Mouse (Mus musculus) layer of hippocampus, adult 2 months (tissue): Measurements from ENCODE around the gene Dusp15. TPM values are rescaled to one million over a fixed set of nuclear protein-coding genes. Genes with fewer than 3 reads are reported as not detected.

ENCODE experiments used
- DNase-seq, 2 experiments: peaks; one replicate each; pipeline ENCODE4 v3.0.0; 2022; ENCODE audit warnings: low spot score in 2 of 2
- H3K27ac ChIP-seq: fragments of 200-600 bp; 2 replicates; pipeline ENCODE4 v1.8.1; 2022
- H3K4me3 ChIP-seq: fragments of 200-600 bp; 2 replicates; pipeline ENCODE4 v1.8.1; 2022; ENCODE audit warnings: mild to moderate bottlenecking
- CTCF ChIP-seq: fragments of 200-600 bp; conservative IDR thresholded peaks from 2 replicates; pipeline ENCODE4 v1.8.1; 2022; ENCODE audit warnings: antibody characterized with exemption, mild to moderate bottlenecking, moderate library complexity
- total RNA-seq, 2 experiments: library from RNA; stranded (reverse); gene quantifications; 2 replicates each; pipeline ENCODE4 v1.2.3; 2021

The Dusp15 gene
- total RNA-seq, 2 experiments from 2014 or later = 9.3 to 11.9 TPM

DNA sequence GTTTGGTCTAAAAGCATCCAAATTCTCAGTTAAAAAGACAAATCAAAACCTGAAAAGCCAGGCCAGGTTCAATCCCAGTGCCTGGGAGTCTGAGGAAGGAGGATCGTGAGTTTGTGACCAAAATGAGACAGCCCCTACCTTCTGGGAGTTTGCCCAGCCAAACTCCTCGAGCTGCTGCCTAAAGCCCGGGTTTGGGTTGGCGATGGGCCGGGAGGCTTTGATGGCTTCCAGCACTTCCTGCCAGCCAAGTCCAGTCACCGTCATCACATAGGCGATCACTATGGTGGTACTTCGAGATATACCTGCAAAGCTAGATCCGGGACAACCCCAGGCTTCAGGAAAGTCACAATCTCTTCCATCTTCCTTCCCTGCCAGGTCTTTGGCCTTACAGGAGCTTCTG is 7.5 kb downstream of the Dusp15 start:
- Histone ChIP-seq H3K27ac (no peak overlapping the region), H3K4me3 (no peak overlapping the region)
- DNase-seq = no peak
- TF ChIP-seq CTCF = no peak

DNA sequence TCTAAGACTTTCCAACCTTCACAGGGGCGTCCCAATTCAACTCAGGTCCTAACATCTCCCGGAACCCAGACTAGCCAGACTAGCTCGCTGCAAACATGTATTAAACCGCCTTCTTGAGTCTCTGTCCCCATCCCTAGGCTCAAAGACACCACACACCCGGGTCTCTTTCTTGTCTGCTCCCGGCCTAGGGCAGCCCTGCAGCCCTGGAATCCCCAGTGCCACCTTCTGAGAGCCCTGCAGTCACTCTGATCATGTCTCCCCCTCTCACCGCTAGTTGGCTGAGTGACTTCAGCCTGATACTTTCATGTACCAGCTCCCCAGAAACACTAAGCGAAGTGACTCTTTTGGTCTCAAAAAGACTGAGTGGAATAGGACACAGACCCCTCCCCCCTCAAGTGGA is 7.9 kb downstream of the Dusp15 start:
- peak overlapping the region; percentile 36 for H3K4me3 ChIP-seq
- DNase-seq = no peak
- peak; percentile 50 for TF ChIP-seq CTCF
- H3K27ac ChIP-seq = no peak overlapping the region

DNA sequence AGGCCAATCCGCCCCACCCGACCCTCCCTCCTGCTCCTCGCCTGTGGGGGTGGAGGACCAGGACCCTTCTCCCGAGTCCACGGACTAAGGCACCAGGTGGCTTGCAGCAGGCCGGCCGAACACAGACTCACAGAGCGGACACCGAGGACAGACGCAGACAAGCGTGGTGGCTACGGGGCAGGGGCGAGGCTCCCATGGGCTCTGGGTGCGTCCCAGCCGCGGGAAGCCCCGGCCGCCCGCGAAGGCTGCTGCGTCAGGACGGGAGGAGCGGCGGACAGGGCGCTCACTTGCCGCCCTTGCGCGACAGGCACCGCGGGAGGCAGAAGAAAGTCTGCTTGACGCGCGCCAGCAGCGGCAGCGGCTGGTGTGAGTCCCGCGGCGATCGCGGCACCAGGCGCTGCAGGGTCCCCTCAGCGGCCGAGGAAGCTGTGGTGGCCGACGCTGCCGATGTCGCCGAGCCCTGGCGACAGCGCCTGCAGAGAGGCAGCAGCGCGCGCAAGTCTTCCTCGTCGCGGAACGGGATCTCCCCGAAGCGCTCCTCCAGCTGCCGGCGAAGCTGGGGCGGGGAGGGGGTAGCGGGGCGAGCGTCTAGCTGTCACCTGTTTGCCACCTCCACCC is 8.5 kb downstream of the Dusp15 start:
- TF ChIP-seq CTCF = no peak
- Histone ChIP-seq H3K27ac (no peak overlapping the region), H3K4me3 (peak overlapping the region; percentile 36)
- DNase-seq = no peak

- no peak overlapping the region for H3K4me3 ChIP-seq
- TF ChIP-seq CTCF = no peak
- no peak for DNase-seq
- no peak overlapping the region for H3K27ac ChIP-seq
Measured at GRCm38 (mm10) chr2:152941776-152942175, 9.7 kb downstream of the Dusp15 start.

DNA sequence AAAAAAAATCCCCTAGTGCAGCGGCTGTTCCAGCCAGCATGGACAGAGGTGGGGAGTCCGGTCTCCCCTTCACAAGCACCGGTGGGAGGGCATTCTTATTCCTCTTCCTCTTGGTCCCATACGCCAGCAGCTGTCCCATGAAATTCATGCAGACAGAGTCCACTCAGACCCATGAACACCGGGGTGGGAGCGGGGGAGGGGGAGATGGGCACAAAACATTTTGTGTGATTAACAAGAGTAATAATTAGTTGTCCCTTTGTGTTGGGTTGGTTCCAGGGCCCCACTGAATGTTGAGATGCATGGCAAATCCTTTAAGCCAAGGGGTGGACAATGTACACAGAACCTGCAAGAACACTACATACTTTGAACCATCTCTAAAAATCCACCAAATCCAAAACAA is 10.4 kb downstream of the Dusp15 start:
- no peak for TF ChIP-seq CTCF
- no peak overlapping the region for H3K27ac ChIP-seq
- DNase-seq = no peak
- no peak overlapping the region for H3K4me3 ChIP-seq

DNA sequence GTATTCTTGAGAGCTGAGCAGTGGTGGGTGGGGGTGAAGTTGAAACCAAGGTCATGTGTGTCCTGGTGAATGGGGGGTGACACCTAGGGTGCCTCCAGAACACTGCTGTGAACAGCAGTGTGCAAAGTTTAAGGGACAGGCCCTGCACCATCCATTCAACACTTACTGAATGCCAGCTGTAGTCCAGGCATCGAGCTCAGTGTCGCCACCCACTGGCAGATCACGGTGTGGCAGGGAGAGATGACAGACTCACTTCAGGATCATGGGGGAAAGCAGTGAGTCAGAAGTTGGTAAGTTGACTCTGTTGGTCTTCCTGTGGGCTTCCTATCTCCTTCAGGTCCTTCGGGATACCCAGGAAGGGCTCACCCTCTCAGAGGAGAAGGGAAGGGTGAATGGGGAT is 11.7 kb downstream of the Dusp15 start:
- no peak overlapping the region for H3K4me3 ChIP-seq
- peak in 1 of 2 experiments; percentile 51 for DNase-seq
- H3K27ac ChIP-seq = no peak overlapping the region
- peak; percentile 85 for TF ChIP-seq CTCF

GRCm38 (mm10) chr2:152933614-152934013 is 17.9 kb downstream of the Dusp15 start:
- Histone ChIP-seq H3K27ac (no peak overlapping the region), H3K4me3 (no peak overlapping the region)
- peak in 1 of 2 experiments; percentile 50 for DNase-seq
- peak; percentile 78 for TF ChIP-seq CTCF

DNA sequence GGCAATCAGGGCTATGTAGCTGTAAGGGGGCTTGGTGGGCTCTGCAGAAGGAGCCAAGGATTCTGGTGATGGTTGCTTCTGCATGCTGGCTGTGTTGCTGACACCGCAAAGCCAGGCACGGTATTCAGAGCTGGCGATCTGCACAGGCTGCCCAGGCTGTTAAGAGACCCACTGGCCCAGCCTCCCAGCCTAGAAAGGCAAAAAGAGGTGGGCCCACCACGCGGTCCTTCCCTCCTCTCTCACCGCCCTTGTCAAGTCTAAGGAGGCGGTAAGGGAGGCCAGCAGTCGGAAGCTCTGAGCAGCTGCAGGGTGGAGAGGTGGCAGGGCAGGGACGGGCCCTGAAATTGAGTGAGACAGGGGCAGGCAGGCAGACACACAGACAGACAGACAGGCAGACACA is 18.4 kb downstream of the Dusp15 start, which contains the start of gene Foxs1:
Foxs1 (minus strand) TSS at position 161 of the 400 bp plus-strand sequence.
- DNase-seq = no peak
- Histone ChIP-seq H3K4me3 (no peak within 1 kb of the TSS; the same call in 1 of the 2 replicates), H3K27ac (no peak within 1 kb of the TSS)
- no peak for TF ChIP-seq CTCF

GRCm38 (mm10) chr2:152931456-152932160 is 19.9 kb downstream of the Dusp15 start:
- TF ChIP-seq CTCF = no peak
- Histone ChIP-seq H3K4me3 (no peak overlapping the region), H3K27ac (no peak overlapping the region)
- no peak for DNase-seq

- Histone ChIP-seq H3K4me3 (no peak overlapping the region), H3K27ac (no peak overlapping the region)
- no peak for TF ChIP-seq CTCF
- no peak for DNase-seq
Measured at GRCm38 (mm10) chr2:152930276-152930675, 21.2 kb downstream of the Dusp15 start.

- TF ChIP-seq CTCF = no peak
- no peak for DNase-seq
- no peak overlapping the region for H3K27ac ChIP-seq
- H3K4me3 ChIP-seq = no peak overlapping the region
Measured at GRCm38 (mm10) chr2:152928988-152929370, 22.5 kb downstream of the Dusp15 start.

DNA sequence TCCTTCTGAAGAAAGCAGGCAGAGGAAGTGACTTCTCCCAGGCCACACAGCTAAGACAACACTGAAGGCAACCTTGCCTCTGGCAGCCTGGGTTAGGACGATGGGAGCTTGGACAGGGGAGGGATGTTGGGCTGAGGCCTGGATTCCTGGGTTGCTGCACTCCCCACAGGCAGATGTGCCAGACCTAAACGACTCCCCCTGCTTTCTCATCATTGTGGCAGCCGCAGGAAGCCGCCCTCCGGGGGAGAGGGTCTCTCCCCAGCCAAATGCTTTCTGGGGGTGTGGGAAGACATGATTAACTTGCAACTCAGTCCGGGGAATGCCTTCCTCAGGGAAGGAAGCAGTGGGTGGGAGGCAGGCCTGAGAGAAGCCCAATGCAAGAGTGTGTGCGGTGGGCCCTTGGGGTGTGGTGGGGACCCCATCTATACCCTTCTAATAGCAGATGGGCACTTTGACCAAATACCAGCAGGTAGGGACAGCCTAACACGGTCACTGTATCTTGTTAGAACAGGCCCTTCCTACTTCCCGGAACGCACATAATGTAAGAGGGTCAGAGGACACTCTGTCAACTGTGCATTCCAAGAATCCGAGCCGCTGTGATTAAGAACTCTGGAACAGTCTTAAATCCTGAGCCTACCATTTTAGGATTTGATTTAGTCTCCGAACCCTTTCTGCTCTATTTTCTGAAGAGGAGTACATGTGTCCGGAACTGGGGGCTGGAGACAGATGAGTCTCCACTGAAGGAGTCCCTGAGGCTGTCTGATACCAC is 23.1 kb downstream of the Dusp15 start:
- Histone ChIP-seq H3K27ac (no peak overlapping the region), H3K4me3 (no peak overlapping the region)
- no peak for DNase-seq
- no peak for TF ChIP-seq CTCF

- DNase-seq = no peak
- TF ChIP-seq CTCF = no peak
- Histone ChIP-seq H3K4me3 (no peak overlapping the region), H3K27ac (no peak overlapping the region)
Measured at GRCm38 (mm10) chr2:152927371-152927770, 24.1 kb downstream of the Dusp15 start.

GRCm38 (mm10) chr2:152926896-152927295 is 24.6 kb downstream of the Dusp15 start:
- no peak for TF ChIP-seq CTCF
- no peak for DNase-seq
- Histone ChIP-seq H3K27ac (no peak overlapping the region), H3K4me3 (no peak overlapping the region)
